Mouse (Mus musculus) spleen, postnatal 4 days (tissue): ENCODE data around the gene Tmem81.

ENCODE experiments used
- DNase-seq, 2 experiments: peaks; one replicate each; pipeline ENCODE4 v3.0.0; 2022; ENCODE audit warnings: low spot score in 2 of 2

Tmem81 gene

GRCm38 (mm10) chr1:132519734-132520133 is 13.7 kb downstream of the Tmem81 start:
- no peak for DNase-seq

DNA sequence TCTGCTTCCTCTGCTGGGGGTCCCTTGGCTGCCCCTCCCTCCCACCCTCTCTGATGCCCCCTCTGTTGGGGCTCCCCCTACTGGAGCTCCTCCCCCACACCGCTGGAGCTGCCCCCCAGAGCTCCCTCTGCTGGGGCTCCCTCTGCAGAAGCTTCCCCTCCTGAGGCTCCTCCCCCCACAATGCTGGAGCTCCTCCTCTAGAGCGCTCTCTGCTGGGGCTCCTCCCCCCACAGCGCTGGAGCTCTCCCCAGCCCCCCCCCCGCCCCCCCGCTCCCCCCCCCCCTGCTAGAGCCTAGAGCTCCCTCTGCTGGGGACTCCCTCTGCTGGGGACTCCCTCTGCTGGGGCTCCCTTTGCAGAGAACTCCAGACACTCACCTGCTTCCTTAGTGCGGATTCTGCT is 14.7 kb downstream of the Tmem81 start:
- peak; percentile 68 to 77 for DNase-seq

DNA sequence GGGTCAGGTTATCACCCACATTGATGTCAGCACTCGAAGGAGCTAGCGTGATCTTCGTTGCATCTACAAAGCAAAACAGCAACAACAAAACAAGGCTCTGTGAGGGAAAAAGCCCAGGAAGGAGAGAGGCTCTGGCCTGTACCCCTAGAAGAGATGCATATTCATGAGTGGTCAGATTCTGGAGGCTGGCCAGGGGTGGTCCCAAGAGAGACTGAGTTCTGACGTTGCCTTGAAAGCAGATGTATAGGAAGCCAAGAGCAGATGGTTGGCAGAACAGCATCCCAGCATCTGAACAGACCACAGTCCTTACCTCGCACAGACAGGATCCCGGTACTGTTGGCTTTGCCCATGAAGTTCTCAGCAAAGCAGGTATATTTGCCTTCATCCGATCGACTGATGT is 17.0 kb downstream of the Tmem81 start:
- DNase-seq = no peak

GRCm38 (mm10) chr1:132523920-132524319 is 17.9 kb downstream of the Tmem81 start:
- DNase-seq = peak; percentile 37 to 78

GRCm38 (mm10) chr1:132525832-132526231 is 19.8 kb downstream of the Tmem81 start:
- peak; percentile 53 to 83 for DNase-seq

DNA sequence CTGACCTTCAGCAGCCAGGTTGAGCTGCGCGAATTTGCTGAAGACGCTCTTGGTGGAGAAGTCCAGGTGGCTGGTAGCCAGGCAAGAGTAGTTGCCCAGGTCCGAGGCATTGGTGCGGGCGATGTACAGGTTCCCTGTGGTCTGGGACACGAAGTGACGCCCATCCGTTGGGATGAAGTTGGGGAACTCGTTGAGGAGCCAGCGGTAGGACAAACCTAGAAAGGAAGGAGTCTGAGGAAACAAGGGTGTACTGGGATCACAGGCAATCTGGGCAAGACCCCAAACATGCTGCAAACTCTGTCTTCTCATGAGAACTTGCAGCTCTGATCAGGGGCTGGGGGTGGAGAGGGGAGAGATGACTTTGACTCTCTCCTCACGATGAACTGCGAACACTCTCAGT is 22.0 kb downstream of the Tmem81 start:
- no peak for DNase-seq

GRCm38 (mm10) chr1:132528647-132529334 is 22.8 kb downstream of the Tmem81 start:
- DNase-seq = no peak

GRCm38 (mm10) chr1:132530631-132531191 is 24.7 kb downstream of the Tmem81 start:
- peak in 1 of 2 experiments; percentile 43 for DNase-seq

GRCm38 (mm10) chr1:132532521-132532920 is 26.5 kb downstream of the Tmem81 start:
- DNase-seq = no peak

- no peak for DNase-seq
These were observed 27.8 kb downstream of the Tmem81 start for GRCm38 (mm10) chr1:132533840-132534239.

DNA sequence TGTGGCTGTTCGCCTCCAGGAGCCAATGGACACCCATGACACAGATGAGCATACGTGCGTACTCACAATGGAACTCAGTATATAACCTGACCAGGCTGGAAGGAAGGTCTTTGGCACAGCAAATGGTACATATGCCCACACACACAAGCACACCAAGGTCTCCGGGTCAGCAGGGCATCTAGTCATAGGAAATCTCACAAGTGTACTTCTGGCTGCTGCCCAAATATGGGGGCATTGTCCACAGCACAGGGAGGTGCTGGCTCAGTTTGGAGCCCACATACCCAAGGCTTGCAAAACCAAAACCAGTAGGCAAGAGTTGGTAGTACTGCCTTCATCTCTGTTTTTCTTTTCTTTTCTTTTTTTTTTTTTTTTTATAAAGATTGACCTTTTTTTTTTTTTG is 29.5 kb downstream of the Tmem81 start:
- DNase-seq = no peak

DNA sequence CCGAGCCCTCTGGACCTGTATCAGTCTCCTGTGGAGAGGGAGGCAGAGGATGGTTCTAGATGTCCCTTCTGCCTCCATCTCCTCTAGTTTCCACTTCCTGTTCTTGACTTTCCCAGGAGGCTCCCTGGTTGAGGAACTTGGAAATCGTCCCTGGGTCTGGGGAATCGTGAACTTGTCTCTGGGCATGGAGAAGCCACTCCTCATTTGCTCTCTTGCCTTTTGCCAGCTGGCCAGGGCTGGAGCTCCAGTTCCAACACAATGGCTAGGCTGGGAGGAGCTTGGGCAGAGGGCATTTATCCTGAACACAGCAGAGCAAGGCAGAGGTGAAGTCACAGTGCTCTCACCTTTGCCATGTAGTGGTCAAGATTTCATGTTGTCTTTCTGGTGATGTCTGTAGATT is 30.4 kb downstream of the Tmem81 start:
- no peak for DNase-seq

DNA sequence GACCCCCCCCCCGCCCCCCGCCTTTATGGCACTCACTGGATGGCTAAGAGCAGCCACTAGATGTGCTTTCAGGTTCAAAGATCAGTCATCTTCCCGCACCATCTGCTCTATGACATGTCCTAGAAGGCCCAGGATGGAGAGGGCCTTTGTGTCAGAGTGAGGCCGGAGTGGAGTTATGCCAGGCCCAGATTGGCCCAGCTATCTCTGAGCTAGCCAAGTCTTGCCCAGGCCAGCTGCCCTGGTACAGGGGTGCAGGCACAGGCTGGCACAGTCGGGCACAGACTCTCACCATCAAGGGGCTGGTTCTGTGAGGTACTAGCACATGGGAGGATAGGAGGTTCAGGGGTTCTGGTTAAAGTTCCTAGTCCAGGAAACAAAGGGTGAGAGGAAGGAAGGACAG is 31.7 kb downstream of the Tmem81 start:
- no peak for DNase-seq

DNA sequence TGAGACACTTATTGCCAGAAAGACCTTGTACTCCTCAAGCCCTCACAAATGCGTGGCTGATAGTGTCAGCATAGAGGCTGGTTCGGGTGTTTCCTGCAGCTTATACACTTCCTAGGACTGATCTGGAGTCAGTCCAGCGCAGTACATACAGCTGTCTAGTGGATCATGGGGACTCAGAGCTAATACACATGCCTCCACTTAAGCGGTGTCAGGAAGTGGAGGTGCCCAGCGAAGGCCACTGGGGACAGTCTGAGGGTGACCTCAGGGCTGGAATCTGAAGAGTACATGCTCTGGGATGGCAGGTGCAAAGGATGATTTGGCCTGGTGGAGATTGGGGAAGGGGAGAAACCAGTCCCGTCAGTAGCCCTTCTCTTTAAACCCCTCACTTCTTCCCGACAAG is 34.7 kb downstream of the Tmem81 start:
- no peak for DNase-seq

DNA sequence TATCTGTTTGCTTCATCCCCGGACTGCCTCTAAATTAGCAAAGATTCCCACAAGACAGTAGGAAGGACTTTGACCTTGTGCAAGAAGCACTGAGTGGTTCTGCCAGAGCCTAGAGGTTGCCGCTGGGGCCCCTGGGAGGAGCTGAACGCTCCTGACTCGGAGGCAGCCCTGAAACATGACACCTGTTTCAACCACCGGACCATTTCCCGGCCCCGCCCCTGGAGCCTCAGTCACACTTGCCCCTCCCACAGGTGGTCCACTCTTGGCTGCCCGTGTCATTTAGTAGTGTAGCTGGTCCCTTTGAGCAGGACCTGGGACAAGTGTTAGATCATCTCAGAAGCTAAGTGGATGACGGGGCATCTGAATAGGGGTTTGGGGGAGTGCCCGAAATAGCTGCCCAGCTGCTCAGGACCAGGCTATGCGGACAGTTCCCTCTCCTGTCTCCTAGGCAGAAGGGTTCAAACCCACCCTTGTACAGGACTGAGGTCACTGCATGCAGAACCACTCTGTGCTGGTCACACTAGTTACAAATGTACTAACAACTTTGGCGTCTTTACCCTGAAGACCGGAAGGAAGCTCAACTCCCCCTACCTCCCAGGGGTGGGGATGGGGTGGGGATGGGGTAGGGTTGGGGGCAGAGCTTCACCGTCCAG is 35.3 kb downstream of the Tmem81 start:
- no peak for DNase-seq

GRCm38 (mm10) chr1:132541824-132542599 is 36.0 kb downstream of the Tmem81 start:
- no peak for DNase-seq

DNA sequence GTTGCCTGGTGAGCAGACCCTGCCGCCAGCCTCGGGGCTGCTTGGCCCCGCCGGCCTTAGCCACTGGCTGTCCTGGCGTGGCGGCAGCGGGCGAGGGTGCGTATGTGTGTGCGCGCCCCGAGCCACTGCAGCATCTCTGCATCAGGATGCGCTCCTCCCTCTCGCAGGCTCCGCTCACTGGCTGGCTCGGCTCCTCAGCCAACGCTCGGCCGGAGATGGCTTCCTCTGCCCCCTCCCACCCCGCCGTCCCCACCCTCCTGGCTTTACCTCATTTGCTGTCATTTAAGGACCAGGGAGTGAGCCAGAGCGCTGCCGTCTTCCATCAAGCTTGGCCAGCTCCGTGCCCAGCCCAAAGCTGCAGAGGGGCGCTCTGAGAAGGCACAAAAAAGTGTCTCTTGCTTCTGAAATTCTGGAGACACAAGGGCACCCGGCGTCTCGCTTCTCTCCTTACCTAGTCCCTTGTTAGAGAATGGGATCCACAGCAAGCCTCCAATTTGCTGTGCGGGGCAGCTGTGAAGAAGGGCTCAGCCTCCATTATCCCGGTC is 36.8 kb downstream of the Tmem81 start, which contains the start of gene Cntn2:
TSS of gene Cntn2 (minus strand) at position 495 of the 545 bp plus-strand sequence.
- DNase-seq = no peak

DNA sequence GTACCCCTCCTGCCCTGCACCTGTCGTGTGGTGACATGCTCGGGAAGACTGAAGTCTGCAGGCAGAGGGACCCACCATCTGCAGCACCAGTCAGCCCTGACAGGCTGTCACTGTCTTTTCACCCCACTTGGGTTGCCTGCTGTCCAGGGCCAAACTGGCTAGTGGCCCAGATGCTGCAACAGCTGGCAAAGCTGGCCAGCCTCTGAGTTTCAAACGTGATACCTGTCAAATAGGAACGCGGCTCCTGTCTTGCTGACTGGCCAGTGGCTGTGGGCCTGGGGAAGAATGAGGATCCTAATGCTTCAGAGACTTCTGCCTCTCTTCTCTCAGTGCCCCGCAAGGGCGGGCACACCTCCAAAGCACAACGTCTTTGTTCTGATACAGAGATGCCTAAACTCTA is 37.8 kb downstream of the Tmem81 start:
- no peak for DNase-seq

DNA sequence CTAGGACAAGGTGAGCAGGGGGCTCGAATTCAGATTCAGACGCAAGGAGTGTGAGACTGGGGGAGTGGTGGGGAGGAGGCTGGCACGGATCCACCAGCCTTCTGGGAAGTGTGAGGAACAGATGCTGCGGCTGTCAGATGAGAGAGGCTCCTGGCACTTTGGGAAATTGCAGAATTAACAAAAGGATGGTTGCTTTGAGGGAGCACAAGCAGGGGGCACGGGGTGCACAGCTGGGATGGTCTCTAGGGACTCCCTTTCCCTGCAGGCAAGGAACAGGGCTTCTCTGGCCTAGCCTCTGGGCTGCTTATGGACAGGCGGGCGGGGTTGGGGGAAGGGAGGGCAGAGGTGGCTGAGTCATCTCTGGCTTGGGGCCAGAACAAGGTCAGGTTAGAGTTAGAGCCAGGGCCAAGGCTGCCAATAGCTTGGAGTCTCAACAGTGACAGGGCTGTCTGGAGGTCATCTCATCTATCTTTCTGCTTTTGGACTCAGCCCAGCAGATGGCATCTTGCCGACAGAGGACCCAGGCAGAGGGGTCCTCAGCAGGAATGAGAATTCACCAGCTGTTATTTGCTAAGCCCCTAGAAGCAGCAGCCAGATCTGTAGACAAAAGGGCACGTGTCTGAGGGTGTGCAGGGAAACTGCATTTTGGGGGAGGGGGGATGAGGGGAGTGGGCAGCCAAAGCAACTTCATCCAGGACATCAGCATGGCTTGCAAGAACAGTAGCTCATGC is 52.0 kb downstream of the Tmem81 start:
- no peak for DNase-seq
